Mouse (Mus musculus) embryo, embryonic 10 days (tissue): ENCODE measurements around the gene Llgl2.

ENCODE experiments used
- DNase-seq: peaks from one replicate; pipeline ENCODE4 v3.0.0-alpha.2; 2015; ENCODE audit warnings: low spot score

The Llgl2 gene

DNA sequence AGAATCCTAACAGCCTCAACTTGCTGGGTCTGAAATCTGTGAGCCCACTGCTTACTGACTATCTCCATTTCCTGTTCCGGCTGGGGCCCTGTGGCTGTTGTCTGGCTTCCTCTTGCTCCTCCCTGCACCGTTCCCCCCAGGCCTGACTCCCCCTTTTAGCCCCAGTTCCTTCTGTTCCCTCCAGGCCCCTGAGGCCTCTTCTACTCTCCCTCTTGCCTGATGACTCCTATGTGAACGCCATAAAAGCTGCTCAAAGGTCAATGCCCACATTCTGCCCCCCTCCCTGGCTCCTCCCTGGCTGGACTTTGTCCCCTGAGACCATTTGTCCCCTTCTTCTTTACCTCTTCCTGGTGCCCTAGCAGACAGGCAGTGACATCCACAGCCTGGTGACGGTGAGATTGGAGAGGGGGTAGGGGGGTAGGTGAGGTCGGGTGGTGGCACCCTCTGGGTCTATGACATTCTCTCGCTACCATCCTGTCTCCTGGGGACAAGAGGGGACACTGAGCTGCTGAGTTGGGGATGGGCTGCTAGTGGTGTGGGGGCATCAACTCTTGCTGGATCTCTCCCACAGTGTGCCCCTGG, 53.4 kb downstream of the Llgl2 start:
- DNase-seq: no peak

DNA sequence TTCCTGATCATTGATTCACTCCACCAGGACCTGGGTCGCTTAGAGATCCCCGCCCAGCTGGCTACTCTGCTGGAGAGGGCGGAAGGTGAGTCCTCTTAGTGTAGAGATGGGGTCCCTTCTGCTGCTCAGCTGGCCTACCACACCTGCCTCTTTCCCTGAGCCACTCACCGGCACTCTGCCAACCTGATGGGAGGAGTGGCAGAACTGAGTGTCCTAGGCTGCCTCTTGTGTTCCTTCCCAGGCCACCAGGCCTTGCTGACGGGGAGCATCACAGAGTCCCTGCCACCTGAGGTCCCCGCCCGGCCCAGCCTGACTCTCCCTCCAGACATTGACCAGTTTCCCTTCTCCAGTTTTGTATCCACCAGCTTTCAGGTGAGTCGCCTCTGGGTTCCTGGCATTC, 54.2 kb downstream of the Llgl2 start:
- no peak for DNase-seq

GRCm38 (mm10) chr11:115881002-115881401, 57.2 kb downstream of the Llgl2 start:
- DNase-seq: no peak

DNA sequence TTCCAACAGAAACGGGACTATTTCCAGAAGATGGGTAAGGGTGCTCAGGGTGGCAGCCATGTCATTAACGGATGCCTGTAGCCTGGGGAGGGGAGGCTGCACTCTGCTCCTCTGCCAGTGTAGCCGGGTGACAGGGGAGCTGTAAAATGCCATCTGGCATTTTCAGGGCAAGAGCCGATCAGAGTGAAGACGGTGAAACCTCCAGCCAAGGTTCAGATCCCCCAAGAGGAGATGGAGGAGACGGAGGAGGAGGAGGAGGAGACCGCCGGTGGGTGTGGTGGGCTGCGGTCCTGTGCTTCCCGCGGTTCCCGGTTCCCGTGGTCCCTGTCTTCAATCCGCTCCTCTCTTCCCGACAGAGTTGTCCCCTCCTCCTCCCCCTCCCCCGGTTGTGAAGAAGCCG, 59.4 kb downstream of the Llgl2 start:
- DNase-seq: no peak

GRCm38 (mm10) chr11:115884361-115884760, 60.5 kb downstream of the Llgl2 start:
- DNase-seq: no peak

DNA sequence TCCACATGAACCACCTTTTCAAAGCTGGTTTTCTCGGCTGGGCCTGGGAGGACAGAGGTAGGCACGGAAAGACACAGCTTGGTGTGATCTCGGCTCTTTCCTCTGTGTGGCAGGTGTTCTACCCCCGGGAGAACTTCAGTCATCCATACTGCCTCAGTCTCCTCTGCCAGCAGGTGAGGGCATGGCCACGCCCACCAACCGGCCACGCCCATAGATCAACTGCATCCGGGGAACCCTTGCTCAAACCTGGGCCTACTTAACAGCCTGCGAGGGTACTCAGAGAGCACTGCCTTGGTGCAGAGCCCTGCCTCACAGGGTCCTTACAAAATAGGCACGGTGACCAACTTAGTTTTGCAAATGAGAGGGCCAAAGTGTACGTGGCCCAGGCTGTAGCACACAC, 61.4 kb downstream of the Llgl2 start:
- DNase-seq: no peak

GRCm38 (mm10) chr11:115886446-115886845, 62.6 kb downstream of the Llgl2 start:
- DNase-seq: no peak

- no peak for DNase-seq
Observed at GRCm38 (mm10) chr11:115888020-115888419, 64.2 kb downstream of the Llgl2 start.

DNA sequence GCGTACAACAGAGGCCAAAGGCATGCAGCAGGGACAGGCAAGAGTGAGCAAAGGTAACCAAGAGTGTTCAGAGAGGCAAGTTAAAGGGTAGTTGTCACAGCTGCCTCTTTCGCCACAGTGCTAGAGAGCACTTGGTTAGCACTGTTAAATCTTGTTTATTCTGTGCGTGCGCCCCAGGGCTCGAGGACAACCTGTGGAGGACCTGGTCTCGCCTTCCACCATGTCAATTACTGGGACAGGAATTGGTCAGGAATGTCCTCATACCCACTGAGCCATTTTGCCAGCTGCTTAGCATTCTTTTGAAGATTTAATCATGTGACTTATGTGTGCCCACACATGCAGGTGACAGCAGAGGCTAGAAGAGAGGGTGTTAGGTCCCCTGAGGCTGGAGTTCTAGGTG, 65.3 kb downstream of the Llgl2 start:
- DNase-seq: no peak

GRCm38 (mm10) chr11:115892213-115892612, 68.4 kb downstream of the Llgl2 start:
- no peak for DNase-seq

DNA sequence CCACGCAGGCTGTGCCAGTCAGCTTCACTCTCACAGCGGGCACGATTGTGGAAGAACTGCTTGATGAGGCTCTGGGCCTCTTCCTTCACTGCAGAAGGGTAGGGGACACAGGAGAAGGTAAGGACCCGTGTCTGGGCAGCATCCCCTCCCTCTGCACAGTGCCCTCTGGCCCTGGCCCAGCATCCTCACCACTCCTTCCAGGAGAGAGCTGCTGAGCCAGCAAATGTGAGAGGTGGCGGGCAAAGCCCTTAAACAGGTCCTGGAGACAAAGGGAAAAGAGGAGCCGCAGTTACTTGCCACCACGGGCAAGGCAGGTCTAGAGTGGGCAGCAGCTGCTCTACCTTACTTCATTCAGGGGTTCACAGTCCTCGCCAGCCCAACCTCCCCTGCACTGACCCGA, 69.2 kb downstream of the Llgl2 start:
- no peak for DNase-seq

GRCm38 (mm10) chr11:115894755-115895520, 71.1 kb downstream of the Llgl2 start:
- peak; percentile 69 for DNase-seq

- no peak for DNase-seq
Observed at GRCm38 (mm10) chr11:115898446-115898845, 74.6 kb downstream of the Llgl2 start.

- DNase-seq: peak; percentile 40
Observed at GRCm38 (mm10) chr11:115898886-115899285, 75.0 kb downstream of the Llgl2 start.

GRCm38 (mm10) chr11:115899486-115900266, 75.8 kb downstream of the Llgl2 start, which contains the start of gene Smim5:
Gene Smim5 (plus strand): TSS chr11:115899966.
- peak; percentile 93 for DNase-seq

DNA sequence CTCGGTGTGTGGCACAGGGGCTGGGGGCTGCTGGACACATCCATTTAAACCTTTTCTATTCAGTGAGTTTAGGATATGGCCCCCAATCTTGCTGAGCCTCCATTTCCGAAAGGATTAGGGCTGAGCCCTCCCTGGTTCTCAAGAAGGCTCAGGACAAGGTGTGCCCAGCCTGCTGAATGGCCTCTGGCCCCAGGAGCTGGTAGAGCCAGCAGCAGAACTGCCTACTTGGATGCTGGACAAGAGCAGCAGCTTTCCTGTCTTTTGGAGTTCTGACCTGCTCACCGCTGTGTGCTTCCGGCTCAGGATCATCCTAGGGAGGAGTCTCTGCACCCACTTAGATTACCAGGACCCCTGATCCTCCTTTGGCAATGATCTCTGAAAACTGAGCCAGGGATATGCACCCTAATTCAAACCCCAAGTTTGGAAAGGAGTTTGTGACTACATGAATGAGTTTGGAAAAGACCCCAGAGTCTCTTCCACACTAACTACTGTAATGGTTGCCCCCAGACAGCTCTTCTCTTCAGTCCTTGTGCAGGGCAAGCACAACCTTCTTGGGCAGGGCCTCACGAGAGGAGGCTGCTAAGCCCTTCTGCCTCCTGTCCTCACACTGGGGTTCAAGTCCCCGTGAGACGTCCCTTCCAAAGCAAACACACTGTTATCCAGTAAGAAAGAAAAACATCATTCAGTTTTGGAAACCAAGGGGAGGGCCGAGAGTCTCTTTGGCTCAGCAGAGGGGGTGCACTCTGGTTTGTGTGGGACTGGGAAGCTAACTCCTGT, 76.9 kb downstream of the Llgl2 start:
- no peak for DNase-seq

DNA sequence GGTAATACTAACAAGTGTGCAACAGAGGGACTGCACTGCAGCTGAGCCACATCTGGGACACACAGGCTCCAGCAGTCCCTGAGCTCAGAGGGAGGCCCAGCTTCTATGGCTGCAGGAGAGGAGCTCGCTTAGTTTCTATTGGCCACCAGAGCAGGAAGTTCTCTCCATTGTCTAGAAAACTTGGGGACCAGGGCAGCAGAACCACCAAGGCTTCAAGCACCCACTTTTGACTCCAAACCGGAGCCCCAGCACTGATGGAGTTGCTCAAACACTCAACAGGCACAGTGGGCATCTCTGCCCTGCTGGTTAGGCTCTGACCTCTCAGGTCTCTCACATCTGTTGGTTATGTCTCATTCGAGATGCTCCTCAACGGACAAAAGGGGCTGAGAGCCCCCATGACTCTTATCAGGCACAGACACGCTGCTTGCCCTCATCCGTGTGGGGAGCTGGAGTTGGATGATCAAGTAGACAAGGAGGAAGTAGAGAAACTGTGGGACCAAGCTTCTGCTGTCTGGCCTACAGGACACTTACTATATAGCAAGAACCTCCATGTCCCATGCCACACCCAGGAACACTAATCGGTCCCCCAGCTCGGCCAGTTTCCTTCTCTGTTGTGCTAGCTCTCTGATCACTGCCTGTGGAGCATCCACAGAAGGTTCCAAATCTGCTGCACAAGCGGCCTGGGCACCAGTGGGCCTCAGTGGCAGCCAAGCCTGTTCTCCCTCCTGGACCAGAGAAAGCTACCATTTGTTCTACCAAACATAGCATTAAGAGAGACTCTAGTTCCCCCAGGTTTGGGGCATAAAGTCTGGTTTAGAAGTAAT, 77.7 kb downstream of the Llgl2 start:
- no peak for DNase-seq

DNA sequence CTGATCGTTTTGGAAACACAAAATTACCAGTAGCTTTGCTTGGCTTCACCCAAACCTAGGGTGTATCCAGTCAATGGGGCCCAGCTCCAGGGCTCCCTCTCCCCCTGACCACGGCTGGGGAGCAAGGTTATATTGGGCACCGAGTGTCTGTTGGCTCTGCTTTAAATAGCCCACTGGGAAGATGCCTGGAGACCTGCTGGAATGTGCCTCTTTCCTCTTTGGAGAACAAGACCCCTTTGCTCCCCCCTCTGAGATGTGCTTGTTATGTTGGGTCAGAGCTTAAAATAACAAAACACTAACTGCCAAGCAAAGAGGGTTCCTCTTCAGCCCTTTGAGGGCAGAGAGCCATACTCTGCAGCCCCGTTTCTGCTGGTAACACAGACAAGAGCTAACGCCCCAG, 78.3 kb downstream of the Llgl2 start:
- DNase-seq: no peak

DNA sequence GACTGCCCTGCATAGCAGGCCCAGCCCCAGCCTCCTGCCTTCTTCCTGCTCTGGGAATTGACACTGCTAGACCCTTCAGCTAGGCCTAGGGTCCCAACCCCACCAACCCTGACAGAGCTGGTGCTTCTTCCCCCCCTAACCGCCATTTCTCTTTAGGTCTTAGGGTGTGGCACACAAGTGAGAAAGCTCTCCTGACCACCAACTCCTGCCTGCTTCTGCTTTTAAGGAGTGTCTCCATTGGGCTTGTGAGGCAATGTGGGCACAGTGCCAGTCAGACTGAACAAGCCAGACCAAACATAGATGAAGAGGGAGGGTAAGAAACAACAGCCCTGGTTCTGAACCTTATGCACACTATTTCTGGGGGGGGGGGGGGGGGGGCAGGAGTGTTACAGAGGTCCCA, 79.0 kb downstream of the Llgl2 start:
- DNase-seq: no peak

- DNase-seq: no peak
Observed at GRCm38 (mm10) chr11:115903384-115904230, 79.8 kb downstream of the Llgl2 start.
